Mouse (Mus musculus) adrenal gland, adult 18-20 months (tissue): ENCODE measurements around the gene Rpl13a. TPM values are rescaled to one million over a fixed set of nuclear protein-coding genes. Genes with fewer than 3 reads are reported as not detected.

Source experiments
- DNase-seq, 2 experiments: peaks; one replicate each; pipeline ENCODE4 v3.0.0; 2021 to 2022; ENCODE audit warnings: low spot score in 2 of 2
- microRNA-seq, 2 experiments: library from miRNA; unstranded; fragments of <30 nt; microRNA quantifications; one replicate each; pipeline ENCODE4 v1.2.0; 2021; ENCODE audit warnings: borderline number of aligned reads in 2 of 2
- total RNA-seq, 2 experiments: library from RNA; stranded (reverse); gene quantifications; 1 replicate in 1 of 2; 2 replicates in 1 of 2; pipeline ENCODE4 v1.2.3; 2021

Rpl13a gene
- total RNA-seq, 2 experiments from 2014 or later: 1,445 to 1,619 TPM

GRCm38 (mm10) chr7:45093516-45093905 is 35.0 kb downstream of the Rpl13a start:
- DNase-seq: no peak

GRCm38 (mm10) chr7:45092828-45093515 is 35.6 kb downstream of the Rpl13a start:
- no peak for DNase-seq

- DNase-seq: peak; percentile 56 to 65
These were observed 36.5 kb downstream of the Rpl13a start, which contains the start of gene Rcn3 for GRCm38 (mm10) chr7:45092048-45092447. Rcn3 (minus strand) TSS chr7:45092221.

GRCm38 (mm10) chr7:45091001-45091990 is 37.3 kb downstream of the Rpl13a start:
- no peak for DNase-seq

GRCm38 (mm10) chr7:45090251-45090977 is 38.1 kb downstream of the Rpl13a start:
- no peak for DNase-seq

DNA sequence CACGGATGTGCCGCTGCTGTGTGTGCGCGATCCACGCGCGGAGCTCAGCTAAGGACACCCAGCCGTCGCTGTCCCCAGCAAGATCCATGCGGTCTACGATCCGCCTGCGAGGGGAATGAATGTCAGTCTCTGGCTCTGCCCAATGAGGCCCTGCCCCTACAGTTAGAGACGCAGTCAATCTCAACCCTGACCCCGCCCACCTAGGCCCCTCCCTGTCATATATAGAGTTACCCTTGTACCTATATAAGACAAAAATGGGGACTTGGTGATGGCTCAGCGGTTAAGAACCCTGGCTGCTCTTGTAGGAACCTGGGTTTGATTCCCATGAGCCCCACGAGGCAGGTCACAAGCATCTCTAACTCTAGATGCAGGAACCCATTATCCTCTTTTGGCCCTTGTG is 40.0 kb downstream of the Rpl13a start:
- DNase-seq: no peak

GRCm38 (mm10) chr7:45086084-45086483 is 42.5 kb downstream of the Rpl13a start:
- DNase-seq: no peak

- no peak for DNase-seq
These were observed 45.2 kb downstream of the Rpl13a start for GRCm38 (mm10) chr7:45083300-45083890.

- DNase-seq: no peak
These were observed 45.9 kb downstream of the Rpl13a start for GRCm38 (mm10) chr7:45082401-45083299.

DNA sequence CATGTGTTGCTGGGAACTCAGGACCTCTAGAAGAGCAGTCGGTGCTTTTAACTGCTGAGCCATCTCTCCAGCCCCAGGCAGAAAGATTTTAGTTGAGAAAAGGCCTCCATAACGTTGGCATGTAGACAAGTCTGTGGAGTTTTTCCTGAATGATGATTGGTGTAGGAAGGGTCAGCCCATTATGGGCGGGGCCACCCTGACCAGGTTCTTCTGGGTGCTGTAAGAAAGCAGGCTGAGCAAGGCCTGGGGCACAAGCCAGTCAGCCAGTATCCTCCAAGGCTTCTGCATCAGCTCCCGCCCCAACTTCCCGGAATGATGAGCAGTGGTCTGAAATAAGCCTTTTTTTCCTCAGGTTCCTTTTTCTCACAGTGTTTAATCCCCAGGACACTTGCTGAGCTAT is 47.5 kb downstream of the Rpl13a start:
- no peak for DNase-seq

GRCm38 (mm10) chr7:45079856-45080255 is 48.7 kb downstream of the Rpl13a start:
- peak; percentile 95 to 97 for DNase-seq

GRCm38 (mm10) chr7:45078513-45078912 is 50.0 kb downstream of the Rpl13a start:
- peak; percentile 75 to 81 for DNase-seq

GRCm38 (mm10) chr7:45077829-45078228 is 50.7 kb downstream of the Rpl13a start:
- DNase-seq: no peak

- no peak for DNase-seq
These were observed 51.2 kb downstream of the Rpl13a start for GRCm38 (mm10) chr7:45077322-45077721.

GRCm38 (mm10) chr7:45076501-45076900 is 52.1 kb downstream of the Rpl13a start:
- no peak for DNase-seq

Small RNAs within 50 kb of the gene (microRNA-seq; reads per million reads assigned to microRNA genes)
- gene Mir150 (654 to 1,330 reads per million in 2 experiments), gene Mir5121 (69.5 to 90.6 reads per million in 2 experiments), gene Mir7055 (0 reads per million in 2 experiments)

Other genes starting within 250 kb of the Rpl13a start
- gene Med25, start 236.0 kb downstream of the Rpl13a start, total RNA-seq: 10 to 100 TPM; 75.2 to 90.9 TPM
- 10 to 100 TPM; 24.1 to 28.3 TPM for gene Fuz, start 232.7 kb downstream of the Rpl13a start, total RNA-seq
- 10 to 100 TPM; 81.7 to 97.4 TPM for gene Ap2a1, start 199.3 kb downstream of the Rpl13a start, total RNA-seq
- not detected for gene Tsks, start 185.6 kb downstream of the Rpl13a start, total RNA-seq
- 10 to 100 TPM in 1 of 2 experiments, 1 to 10 TPM in 1; 9.3 to 12.8 TPM for gene Cpt1c, start 153.9 kb downstream of the Rpl13a start, total RNA-seq
- 100 to 1,000 TPM; 203 to 216 TPM for gene Prmt1, start 142.2 kb downstream of the Rpl13a start, total RNA-seq
- 100 to 1,000 TPM; 128 to 131 TPM for gene Irf3, start 131.1 kb downstream of the Rpl13a start, total RNA-seq
- gene Bcl2l12, start 130.0 kb downstream of the Rpl13a start, total RNA-seq: 10 to 100 TPM; 13.9 to 14.2 TPM
- gene Scaf1, start 112.4 kb downstream of the Rpl13a start, total RNA-seq: 10 to 100 TPM; 75.1 to 85.9 TPM
- gene Rras, start 110.8 kb downstream of the Rpl13a start, total RNA-seq: 100 to 1,000 TPM in 1 of 2 experiments, 10 to 100 TPM in 1; 86.9 to 106 TPM
- gene Prr12, start 75.9 kb downstream of the Rpl13a start, total RNA-seq: 10 to 100 TPM; 30.8 to 45.3 TPM
- gene Nosip, start 66.3 kb downstream of the Rpl13a start, total RNA-seq: 10 to 100 TPM; 44.3 to 46.8 TPM
- 10 to 100 TPM; 14.9 to 28.3 TPM for gene Prrg2, start 66.1 kb downstream of the Rpl13a start, total RNA-seq
- gene Rcn3, start 36.5 kb downstream of the Rpl13a start, total RNA-seq: 10 to 100 TPM; 32.0 to 36.4 TPM
- 100 to 1,000 TPM; 111 to 137 TPM for gene Fcgrt, start 24.9 kb downstream of the Rpl13a start, total RNA-seq
- 1,000 to 10,000 TPM; 1,173 to 1,310 TPM for gene Rps11, start 4.3 kb downstream of the Rpl13a start, total RNA-seq
- not detected for gene Gm45713, start 7.5 kb upstream of the Rpl13a start, total RNA-seq
- 10 to 100 TPM; 20.6 to 26.8 TPM for gene Flt3l, start 7.7 kb upstream of the Rpl13a start, total RNA-seq
- gene Pih1d1, start 25.5 kb upstream of the Rpl13a start, total RNA-seq: 10 to 100 TPM; 57.3 to 58.6 TPM
- 10 to 100 TPM; 58.4 to 68.5 TPM for gene Aldh16a1, start 25.8 kb upstream of the Rpl13a start, total RNA-seq
- under 1 TPM; 0.19 to 0.23 TPM for gene Slc17a7, start 35.2 kb upstream of the Rpl13a start, total RNA-seq
- gene Gfy, start 50.8 kb upstream of the Rpl13a start, total RNA-seq: not detected
- gene Pth2, start 52.2 kb upstream of the Rpl13a start, total RNA-seq: not detected
- under 1 TPM in 1 of 2 experiments, not detected in 1; 0.29 TPM for gene Ccdc155, start 76.1 kb upstream of the Rpl13a start, total RNA-seq
- gene Dkkl1, start 83.4 kb upstream of the Rpl13a start, total RNA-seq: not detected
- gene Tead2, start 87.0 kb upstream of the Rpl13a start, total RNA-seq: 10 to 100 TPM in 1 of 2 experiments, 1 to 10 TPM in 1; 8.5 to 11.7 TPM
- gene Cd37, start 110.4 kb upstream of the Rpl13a start, total RNA-seq: 1 to 10 TPM; 4.0 to 7.4 TPM
- gene Slc6a16, start 112.3 kb upstream of the Rpl13a start, total RNA-seq: not detected
- gene Slc6a21, start 148.8 kb upstream of the Rpl13a start, total RNA-seq: under 1 TPM in 1 of 2 experiments, not detected in 1; 0.19 TPM
- gene Trpm4, start 205.0 kb upstream of the Rpl13a start, total RNA-seq: 10 to 100 TPM in 1 of 2 experiments, 1 to 10 TPM in 1; 7.8 to 11.0 TPM
- gene Hrc, start 206.5 kb upstream of the Rpl13a start, total RNA-seq: under 1 TPM; 0.17 to 0.83 TPM
- gene Ppfia3, start 238.3 kb upstream of the Rpl13a start, total RNA-seq: 1 to 10 TPM; 1.7 to 3.2 TPM
- 1 to 10 TPM; 1.3 to 1.7 TPM for gene Lin7b, start 241.8 kb upstream of the Rpl13a start, total RNA-seq